Mouse (Mus musculus) ES-Bruce4 (cell line): ENCODE results near the gene Ensa. TPM values are rescaled to one million over a fixed set of nuclear protein-coding genes. Genes with fewer than 3 reads are reported as not detected.

Source experiments
- H3K27ac ChIP-seq: 2 replicates; pipeline ENCODE4 v1.5.1; 2012; ENCODE audit warnings: low read length, inconsistent platforms; ENCODE audit not compliant: insufficient read depth
- H3K27me3 ChIP-seq: 2 replicates; pipeline ENCODE4 v1.6.1; 2012; ENCODE audit warnings: mild to moderate bottlenecking, low read length, inconsistent platforms; ENCODE audit not compliant: control insufficient read depth, poor library complexity, insufficient read depth, severe bottlenecking
- H3K36me3 ChIP-seq: 2 replicates; pipeline ENCODE4 v1.6.1; 2012; ENCODE audit warnings: inconsistent platforms, mild to moderate bottlenecking, low read length, moderate library complexity; ENCODE audit not compliant: control insufficient read depth, poor library complexity, insufficient read depth, severe bottlenecking
- H3K4me1 ChIP-seq: one replicate; pipeline ENCODE4 v1.8.1; 2011; ENCODE audit warnings: low read length; ENCODE audit not compliant: control insufficient read depth, insufficient read depth
- H3K4me3 ChIP-seq: 2 replicates; pipeline ENCODE4 v1.5.1; 2011; ENCODE audit warnings: low read depth, mild to moderate bottlenecking, low read length
- H3K9ac ChIP-seq: 2 replicates; pipeline ENCODE4 v1.6.1; 2012; ENCODE audit warnings: low read depth, mild to moderate bottlenecking, inconsistent platforms; ENCODE audit not compliant: poor library complexity, severe bottlenecking
- H3K9me3 ChIP-seq: replicated peaks from 2 replicates; pipeline ENCODE4 v1.6.1; 2012; ENCODE audit warnings: mild to moderate bottlenecking, low read length, inconsistent platforms; ENCODE audit not compliant: control insufficient read depth, poor library complexity, insufficient read depth, severe bottlenecking
- CTCF ChIP-seq: IDR thresholded peaks from one replicate; pipeline ENCODE4 v1.8.1; 2011; ENCODE audit warnings: low read depth, low read length
- EP300 ChIP-seq: IDR thresholded peaks from 2 replicates; pipeline ENCODE4 v1.6.1; 2011; ENCODE audit warnings: low read depth, low read length; ENCODE audit not compliant: insufficient read depth
- POLR2A ChIP-seq: IDR thresholded peaks from one replicate; pipeline ENCODE4 v1.8.1; 2011; ENCODE audit warnings: low read length; ENCODE audit not compliant: insufficient read depth
- polyA plus RNA-seq: library from polyadenylated mRNA; stranded (reverse); fragments of >200 nt; gene quantifications from 2 replicates; pipeline ENCODE4 v1.2.4, GENCODE M21; 2011; ENCODE audit warnings: low read depth; ENCODE audit not compliant: missing spikeins, insufficient read depth, insufficient read length

Ensa gene
- polyA plus RNA-seq, 1 experiment = 67.4 TPM

DNA sequence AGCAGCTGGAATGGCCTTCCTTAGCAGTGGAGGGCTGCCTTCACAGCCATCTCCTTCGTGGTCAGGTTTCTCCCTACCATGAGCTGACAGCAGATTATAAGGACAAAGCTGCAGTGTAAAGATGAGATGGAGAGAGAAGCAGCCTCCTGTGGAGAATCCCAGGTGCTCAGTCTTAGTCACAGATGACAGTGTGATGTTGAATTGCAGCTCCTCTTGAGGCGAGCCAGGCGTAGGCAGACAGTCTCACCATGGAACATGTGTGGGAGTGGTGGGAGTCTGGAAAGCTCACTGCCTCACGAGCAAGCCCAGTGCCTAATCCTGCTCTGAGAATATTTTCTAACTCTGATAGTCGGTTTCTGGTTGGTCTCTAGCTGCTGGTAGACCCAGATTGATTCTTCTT is 3.0 kb downstream of the Ensa start:
- H3K36me3 ChIP-seq = peaks cover 48% of the 10 kb centered on the region
- H3K9me3 ChIP-seq = no peaks in the 10 kb centered on the region
- no peak overlapping the region for H3K9ac ChIP-seq
- H3K4me1 ChIP-seq = peaks cover 6% of the 10 kb centered on the region
- no peak overlapping the region for H3K4me3 ChIP-seq
- H3K27ac ChIP-seq = no peak overlapping the region
- H3K27me3 ChIP-seq = no peaks in the 10 kb centered on the region
- TF ChIP-seq EP300 (no peak), CTCF (no peak), POLR2A (no peak)

- Histone ChIP-seq H3K4me1 (peaks cover 5% of the 10 kb centered on the region), H3K27me3 (no peaks in the 10 kb centered on the region), H3K36me3 (peaks cover 61% of the 10 kb centered on the region), H3K27ac (no peak overlapping the region), H3K9ac (no peak overlapping the region), H3K4me3 (no peak overlapping the region), H3K9me3 (no peaks in the 10 kb centered on the region)
- TF ChIP-seq POLR2A (no peak), EP300 (no peak)
These were observed 5.0 kb downstream of the Ensa start for GRCm38 (mm10) chr3:95629755-95630154.

- TF ChIP-seq CTCF = no peak
- no peak for TF ChIP-seq EP300
- TF ChIP-seq POLR2A = no peak
- Histone ChIP-seq H3K9ac (no peak overlapping the region), H3K4me3 (no peak overlapping the region), H3K4me1 (peaks cover 6% of the 10 kb centered on the region), H3K9me3 (no peaks in the 10 kb centered on the region), H3K27ac (no peak overlapping the region), H3K27me3 (no peaks in the 10 kb centered on the region), H3K36me3 (peaks cover 68% of the 10 kb centered on the region)
These were observed 6.1 kb downstream of the Ensa start for GRCm38 (mm10) chr3:95630856-95631255.

DNA sequence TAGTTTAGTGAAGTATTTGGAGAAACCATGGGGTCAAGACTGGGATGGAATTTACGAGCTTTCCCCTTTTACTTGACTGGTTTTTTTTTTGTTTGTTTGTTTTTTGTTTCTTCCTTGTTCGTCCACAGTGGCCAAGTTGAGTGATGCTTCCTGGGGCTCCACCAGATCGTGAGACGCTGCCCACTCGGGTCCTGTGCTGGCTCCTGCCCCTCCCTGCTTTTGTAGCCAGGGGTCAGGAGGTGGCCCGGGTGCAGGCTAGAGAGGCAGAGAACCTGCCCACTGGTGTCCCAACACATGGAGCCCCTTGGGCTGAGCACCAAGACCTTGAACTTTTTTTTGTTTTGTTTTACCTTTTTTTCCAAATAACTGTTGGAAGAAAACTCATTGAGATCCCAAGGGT is 6.5 kb downstream of the Ensa start:
- H3K27ac ChIP-seq = no peak overlapping the region
- peaks cover 68% of the 10 kb centered on the region for H3K36me3 ChIP-seq
- H3K4me1 ChIP-seq = peaks cover 6% of the 10 kb centered on the region
- no peaks in the 10 kb centered on the region for H3K27me3 ChIP-seq
- H3K4me3 ChIP-seq = no peak overlapping the region
- no peaks in the 10 kb centered on the region for H3K9me3 ChIP-seq
- TF ChIP-seq CTCF = no peak
- TF ChIP-seq EP300 = no peak
- no peak for TF ChIP-seq POLR2A
- peak overlapping the region; percentile 17; the same call in 1 of the 2 replicates for H3K9ac ChIP-seq

DNA sequence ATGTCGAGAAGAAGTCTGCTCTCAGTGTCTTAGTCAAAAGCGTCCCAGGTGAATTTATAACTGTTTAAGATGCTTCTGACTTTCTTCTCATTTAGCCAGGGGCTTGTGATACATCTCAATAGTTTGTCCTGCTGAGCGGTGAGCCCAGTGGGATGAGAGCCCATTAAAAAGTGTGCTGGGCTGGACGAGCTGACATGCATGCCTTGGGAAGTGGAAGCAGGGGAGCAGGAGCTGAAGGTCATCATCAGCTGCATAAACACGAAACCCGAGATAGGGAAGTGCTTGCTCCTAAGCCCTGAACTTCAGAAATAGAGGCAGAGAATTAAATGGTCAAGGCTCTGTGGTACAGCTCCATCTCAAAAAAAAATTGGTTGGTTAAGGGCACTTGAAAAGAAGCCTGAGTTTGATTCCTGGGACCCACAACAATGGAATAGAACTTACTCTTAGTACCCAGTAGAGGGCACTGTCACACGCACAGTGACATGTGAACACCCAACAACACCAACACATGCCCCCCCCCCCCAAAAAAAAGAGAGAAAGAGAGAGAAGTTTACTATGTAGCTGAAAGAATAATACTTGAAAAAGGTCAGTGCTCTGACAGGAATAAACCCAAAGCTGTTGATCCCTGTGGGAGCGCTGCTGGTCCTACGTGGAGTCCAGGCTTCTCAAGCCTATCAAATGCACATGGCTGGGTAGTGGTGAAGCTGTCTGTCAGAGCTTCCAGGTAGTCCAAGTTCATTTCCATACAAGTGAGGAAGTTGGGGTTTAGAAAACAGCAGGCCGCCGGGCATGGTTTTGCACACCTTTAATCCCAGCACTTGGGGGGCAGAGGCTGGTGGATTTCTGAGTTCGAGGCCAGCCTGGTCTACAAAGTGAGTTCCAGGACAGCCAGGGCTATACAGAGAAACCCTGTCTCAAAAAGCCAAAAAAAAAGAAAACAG is 8.1 kb downstream of the Ensa start:
- H3K27ac ChIP-seq = peak overlapping the region; percentile 13; the same call in 1 of the 2 replicates
- no peak for TF ChIP-seq CTCF
- TF ChIP-seq POLR2A = no peak
- TF ChIP-seq EP300 = no peak
- peaks cover 6% of the 10 kb centered on the region for H3K4me1 ChIP-seq
- H3K4me3 ChIP-seq = no peak overlapping the region
- H3K36me3 ChIP-seq = peaks cover 58% of the 10 kb centered on the region
- no peaks in the 10 kb centered on the region for H3K27me3 ChIP-seq
- no peak overlapping the region for H3K9ac ChIP-seq
- no peaks in the 10 kb centered on the region for H3K9me3 ChIP-seq

GRCm38 (mm10) chr3:95635636-95636035 is 10.8 kb downstream of the Ensa start:
- Histone ChIP-seq H3K27ac (peak overlapping the region; percentile 86), H3K27me3 (no peaks in the 10 kb centered on the region), H3K36me3 (peaks cover 36% of the 10 kb centered on the region), H3K4me3 (no peak overlapping the region), H3K9ac (no peak overlapping the region), H3K9me3 (no peaks in the 10 kb centered on the region), H3K4me1 (peaks cover 12% of the 10 kb centered on the region)
- TF ChIP-seq EP300 (no peak), CTCF (no peak), POLR2A (no peak)
